Mouse (Mus musculus) G1E (cell line): ENCODE data around the gene Atf7.

Source experiments
- CTCF ChIP-seq: IDR thresholded peaks from 2 replicates; pipeline ENCODE4 v1.5.1; 2012; ENCODE audit warnings: low read depth, low read length, inconsistent platforms, mixed read lengths
- GATA1 ChIP-seq: IDR thresholded peaks from 2 replicates; pipeline ENCODE4 v1.6.1; 2012; ENCODE audit warnings: borderline replicate concordance, low read length, inconsistent platforms, mixed read lengths
- GATA2 ChIP-seq: IDR thresholded peaks from 2 replicates; pipeline ENCODE4 v1.6.1; 2012; ENCODE audit warnings: low read depth, low read length, inconsistent platforms, borderline replicate concordance
- TAL1 ChIP-seq: conservative IDR thresholded peaks from 2 replicates; pipeline ENCODE4 v1.6.1; 2012; ENCODE audit warnings: low read depth, low read length, inconsistent platforms, mixed read lengths

- TF ChIP-seq CTCF: no peak
- TF ChIP-seq TAL1: no peak
- no peak for TF ChIP-seq GATA1
- no peak for TF ChIP-seq GATA2
These were observed 34.7 kb downstream of the Atf7 start for GRCm38 (mm10) chr15:102590567-102590966.
